Mouse (Mus musculus) spleen, adult 18-20 months (tissue): ENCODE measurements at regions not wholly inside any gene's neighbourhood (a gene's known extent, or its start where the extent isn't known, plus 50 kb on each side); places are given as distances from the start of the nearest gene placed in this dataset.

Experiments used
- DNase-seq, 2 experiments: peaks; one replicate each; pipeline ENCODE4 v3.0.0; 2022; ENCODE audit warnings: mixed read lengths in 2 of 2

DNA sequence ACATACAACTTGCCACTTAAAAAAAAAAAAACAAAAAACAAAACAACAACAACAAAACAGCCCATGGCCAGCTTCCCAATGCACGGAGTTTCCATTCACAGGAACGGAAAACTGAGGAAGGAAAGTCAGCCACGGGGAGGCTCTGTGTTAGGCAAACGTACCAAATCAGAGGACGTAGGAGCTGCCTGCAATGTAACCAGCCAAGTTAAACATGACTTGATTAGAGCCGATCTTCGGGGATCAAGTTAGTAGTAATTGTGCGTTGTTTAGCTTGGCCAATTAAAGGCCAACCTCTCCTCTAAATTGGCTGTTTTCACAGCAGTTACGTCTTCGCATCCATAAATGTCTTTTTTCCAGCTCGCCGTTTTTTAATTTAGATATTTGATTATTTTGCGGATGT, 190.7 kb downstream of the Cd83 start:
- DNase-seq: no peak

DNA sequence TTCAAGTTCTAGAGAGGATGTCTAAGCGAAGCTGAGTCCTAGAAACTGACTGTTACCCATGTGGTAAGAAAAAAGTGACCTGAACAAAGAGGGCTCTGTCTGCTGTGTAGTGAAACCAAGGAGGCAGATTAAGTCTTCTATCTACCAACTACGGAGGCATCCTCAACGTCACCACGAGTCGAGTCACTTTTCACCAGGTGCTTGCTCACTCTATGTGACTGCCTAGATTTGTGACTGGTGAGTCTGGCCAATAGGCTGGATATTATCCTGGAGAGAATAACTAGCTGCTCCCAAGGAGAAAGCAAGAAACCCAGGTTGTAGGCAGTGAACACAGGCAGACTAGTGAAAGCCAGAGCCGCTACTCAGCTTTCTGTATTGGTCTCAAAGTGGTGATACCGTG, 191.2 kb downstream of the Cd83 start:
- no peak for DNase-seq

DNA sequence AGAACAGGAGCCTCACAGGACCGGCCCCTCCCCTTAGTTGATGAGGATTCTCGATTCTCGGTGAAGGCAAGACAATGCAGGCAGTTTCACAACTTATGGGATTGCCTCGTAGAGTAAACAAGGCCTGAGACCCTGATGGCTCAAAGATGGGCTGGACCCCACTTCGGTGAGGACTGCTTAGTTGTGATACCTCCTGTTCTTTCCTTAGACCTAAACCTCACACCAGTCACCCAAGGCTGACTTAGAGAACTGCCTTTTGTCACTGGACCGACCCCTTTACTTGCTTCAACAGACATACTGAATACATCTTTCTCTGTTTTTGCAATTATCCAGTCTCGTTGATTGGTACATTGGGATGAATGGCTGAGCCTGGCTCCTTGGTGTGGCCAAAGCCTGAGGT, 192.1 kb downstream of the Cd83 start:
- DNase-seq: no peak

DNA sequence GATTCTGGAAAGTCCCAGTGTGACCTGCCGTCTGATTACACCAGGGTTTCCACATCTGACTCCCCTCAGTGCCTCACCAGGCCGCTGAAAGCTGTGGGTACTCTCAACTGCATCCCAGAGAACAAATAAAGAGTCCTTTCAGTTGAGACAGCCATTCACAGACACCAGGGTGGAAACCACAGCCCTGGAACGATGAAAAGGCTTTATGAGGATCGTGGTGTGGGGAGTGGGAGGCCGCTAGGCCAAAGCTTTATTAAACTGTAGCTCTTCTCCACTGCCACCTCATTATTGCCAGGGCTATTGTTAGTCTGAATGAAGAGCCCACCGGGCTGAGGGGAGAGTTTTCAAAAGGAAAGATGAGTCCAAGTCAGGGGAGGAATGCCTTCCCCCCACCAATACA, 202.8 kb downstream of the Cd83 start:
- no peak for DNase-seq

DNA sequence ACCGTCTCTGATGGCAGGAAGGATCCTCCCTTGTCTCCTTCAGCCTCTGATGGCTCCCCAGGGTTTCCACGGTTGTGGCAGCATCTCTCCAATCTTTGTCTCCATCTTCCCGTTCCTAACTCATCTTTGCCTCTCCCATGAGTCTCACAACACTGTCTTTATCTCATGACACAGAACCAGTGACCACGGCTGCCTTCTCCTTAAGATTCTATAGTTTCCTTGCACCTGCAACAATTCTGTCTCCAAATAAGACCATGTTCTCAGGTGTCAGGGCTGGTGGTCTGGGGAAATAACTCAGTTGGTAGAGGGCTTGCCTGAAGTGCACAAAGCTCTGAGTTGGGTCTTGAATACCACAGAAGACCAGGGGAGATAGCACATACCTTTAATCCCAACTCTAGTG, 203.8 kb downstream of the Cd83 start:
- no peak for DNase-seq

DNA sequence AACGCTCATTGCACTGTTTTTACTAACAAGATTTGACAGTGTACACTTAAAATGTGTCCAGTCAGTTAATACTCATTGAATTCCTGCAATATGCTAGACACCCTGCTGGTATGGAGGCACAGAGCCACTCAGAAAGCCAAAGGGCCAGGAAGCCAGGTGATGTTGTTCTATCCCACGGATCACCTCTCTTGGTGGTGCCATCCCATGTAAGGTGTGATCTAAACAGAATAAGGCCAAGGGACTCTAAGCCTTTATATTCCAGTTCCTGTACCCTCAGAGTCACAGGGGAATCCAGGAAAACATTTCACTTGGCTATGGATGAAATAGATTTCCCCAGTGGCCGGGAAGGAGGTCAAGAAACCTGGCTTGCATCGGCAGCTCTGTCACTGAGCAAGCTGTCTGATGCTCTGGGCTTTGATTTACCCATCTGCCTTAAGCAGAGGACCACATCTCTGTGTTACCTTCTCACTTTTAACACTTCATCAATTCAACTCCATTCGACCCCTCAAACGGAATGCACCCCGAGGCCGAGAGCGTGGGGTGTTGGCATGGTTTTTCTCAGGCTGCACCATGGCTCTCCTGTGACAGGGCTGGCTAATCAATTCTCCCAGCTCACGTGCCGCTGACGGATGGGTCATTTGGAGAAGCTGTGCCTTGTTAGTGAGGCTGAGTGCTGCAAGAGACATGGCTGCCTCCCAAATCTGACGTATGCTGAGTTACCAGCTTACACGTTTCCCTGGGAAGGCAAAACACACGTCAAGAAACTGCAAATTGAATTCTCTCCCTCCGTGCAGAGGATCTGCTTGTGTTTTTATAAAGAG, 205.9 kb downstream of the Cd83 start:
- no peak for DNase-seq

DNA sequence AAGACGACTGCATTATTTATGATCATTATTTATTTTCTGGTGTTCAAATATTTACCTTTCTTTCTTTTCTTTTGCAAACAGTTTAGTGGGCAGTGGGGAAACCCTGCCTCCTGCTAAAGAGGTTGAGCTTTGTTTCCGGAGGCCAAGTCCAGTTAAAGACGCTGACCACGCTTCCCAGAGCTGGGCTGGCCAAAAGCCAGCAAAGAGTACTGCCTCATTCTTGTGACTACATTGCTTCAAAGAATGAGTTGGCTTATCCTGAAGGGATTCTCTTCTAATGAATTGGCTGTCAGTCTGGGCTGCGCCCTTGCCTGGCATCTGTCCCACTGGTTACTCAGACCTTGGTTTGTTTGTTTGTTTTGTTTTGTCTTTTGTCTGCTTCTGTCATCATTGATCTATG, 207.2 kb downstream of the Cd83 start:
- no peak for DNase-seq

DNA sequence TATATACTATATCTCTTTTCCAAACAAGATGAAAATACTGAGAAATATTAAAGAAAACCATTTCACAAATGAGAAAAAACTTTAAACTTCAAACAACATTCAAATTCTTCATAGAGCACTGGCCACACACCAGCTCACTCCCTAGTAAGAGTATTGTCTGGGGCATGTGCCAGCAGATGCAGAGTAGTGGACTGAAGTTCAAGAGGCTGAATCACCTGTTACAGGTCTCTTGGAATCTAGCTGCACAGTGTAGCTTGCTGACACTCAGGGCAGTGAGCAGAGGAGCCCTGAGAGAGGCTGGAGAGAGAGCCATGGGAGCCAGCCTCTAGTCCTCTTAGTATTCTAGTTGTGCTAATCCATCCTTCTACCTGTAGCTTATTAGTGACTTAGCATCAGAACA, 208.4 kb downstream of the Cd83 start:
- DNase-seq: no peak

DNA sequence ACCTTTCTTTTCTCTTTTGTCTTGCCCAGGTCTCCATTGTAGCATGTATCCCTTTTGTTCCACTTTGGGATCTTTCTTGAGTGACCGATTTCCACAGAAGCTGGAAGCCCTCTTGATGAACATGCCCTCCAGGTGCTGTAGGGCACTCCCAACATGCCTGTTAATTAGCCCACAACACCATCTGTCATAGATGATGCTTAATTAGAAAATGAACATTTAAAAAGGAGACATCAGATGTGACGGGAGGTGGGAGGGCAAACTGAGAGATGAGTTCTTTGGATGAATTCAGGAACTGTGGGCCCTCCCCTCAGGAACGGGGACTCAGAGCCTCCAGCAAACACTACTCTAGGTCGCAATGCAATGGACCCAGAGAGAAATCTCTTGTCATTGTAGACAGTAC, 209.8 kb downstream of the Cd83 start:
- DNase-seq: no peak

DNA sequence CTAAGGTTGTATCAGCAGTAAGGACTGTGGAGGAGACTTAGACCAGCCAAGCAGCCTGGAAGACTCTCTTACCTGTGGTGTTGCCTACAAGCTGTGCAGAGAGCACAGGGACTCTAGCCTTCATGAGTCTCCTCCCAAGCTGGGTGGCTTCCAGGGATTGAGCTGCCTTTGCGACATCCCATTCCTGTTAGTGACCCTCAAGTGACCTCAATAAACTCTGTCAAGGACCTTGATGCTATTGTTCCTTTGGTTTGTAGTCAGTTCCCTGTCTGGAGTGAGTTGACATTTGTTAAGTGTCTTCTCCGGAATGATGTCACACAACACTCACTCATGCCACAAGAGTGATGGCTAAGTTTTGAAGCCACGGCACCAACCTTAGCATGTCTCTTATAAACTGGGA, 211.0 kb downstream of the Cd83 start:
- no peak for DNase-seq

DNA sequence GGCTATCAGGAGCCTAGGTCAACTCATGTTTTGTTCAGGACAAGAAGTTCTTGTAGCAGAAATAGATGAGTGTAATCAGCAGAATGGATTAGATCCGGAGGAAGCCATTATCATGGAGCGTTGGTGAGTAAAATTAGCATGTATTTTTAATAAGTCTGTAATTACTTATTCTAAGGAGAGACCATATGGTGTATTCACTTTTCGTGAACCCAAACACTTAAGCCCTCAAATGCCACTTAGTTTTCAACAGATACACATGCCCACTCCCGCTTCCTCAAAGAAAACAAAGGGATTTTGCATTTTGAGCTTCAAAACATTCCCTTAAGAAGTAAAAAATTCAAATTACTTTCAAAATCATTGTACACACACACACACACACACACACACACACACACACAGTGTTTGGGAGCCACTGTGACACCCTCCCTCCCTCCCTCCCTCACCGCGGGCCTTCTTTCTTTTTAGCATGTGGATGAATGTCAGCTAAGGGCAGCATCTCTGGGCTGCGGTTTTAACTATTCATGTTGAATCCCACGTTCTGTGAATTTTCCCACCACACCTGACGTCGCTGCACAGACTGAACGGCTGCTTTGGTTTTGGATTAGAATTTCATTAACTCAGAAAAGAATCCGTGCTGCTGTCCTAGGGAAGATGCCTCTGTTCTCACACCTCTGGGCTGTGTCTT, 217.4 kb downstream of the Cd83 start:
- DNase-seq: no peak

DNA sequence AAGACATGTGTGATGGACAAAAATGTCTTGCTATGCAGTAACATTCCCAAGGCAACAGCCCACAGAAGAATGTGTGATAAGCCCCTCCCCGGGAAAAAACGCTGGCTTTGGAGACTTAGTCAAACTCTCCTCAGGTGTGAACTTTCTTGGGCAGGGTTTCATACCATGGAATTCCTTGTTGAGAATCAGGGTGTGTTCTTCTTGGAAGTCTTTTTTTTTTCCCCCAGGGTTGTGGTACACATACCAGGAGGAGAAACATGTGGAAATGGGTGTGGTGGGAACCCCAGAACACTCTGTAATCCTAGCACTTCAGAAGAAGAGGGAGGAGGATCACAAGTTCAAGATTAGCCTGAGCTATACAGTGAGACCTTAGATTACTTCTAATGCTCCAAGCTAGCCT, 228.3 kb downstream of the Cd83 start:
- DNase-seq: no peak

DNA sequence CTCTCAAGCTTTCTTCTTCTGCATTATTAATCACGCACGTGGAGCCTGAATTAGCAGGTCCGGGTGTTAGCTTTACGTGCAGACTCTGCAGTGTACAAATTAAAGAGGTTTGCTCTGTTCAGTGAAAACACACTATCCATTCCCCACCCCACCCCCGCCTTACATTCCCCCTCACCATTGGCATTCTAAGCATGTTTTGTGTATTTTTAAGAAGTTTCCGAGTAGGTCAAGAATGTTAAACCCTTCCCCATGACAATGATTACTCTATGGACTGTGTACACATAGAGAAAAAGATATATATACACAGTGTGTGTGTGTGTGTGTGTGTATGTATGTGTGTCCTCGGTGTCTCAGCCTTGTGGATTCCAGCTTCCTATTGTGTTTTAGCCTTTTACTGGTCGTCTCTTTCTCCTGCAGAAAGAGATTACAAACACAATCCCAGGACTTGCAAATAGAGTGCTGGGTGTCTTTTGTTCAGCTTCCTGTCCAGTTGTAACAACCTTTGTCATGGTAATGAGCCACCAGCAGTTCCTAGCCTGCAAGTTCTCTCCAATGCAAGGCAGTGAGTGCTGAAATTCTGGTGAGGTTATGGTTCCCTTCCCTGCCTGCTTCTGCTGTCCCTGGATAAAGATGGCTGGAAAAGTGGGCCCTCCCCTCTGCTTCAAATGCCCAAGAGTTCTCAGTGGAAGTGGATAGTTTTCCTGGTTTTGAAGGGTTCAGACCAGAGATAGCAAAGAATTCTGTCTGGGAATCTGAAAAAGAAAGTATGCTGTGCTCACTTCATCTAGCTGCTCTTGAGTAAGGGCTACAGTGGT, 234.1 kb downstream of the Cd83 start:
- no peak for DNase-seq

DNA sequence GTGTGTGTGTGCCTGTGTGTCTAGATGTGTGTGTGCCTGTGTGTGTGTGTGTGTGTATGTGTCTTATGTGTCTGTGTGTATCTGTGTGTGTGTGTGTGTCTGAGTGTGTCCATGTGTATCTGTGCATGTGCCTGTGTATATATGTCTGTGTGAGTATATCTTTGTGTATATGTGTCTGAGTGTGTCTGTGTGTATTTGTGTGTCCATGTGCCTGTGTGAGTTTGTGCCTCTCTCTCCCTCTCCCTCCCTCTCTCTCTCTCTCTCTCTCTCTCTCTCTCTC, 234.7 kb downstream of the Cd83 start:
- no peak for DNase-seq

DNA sequence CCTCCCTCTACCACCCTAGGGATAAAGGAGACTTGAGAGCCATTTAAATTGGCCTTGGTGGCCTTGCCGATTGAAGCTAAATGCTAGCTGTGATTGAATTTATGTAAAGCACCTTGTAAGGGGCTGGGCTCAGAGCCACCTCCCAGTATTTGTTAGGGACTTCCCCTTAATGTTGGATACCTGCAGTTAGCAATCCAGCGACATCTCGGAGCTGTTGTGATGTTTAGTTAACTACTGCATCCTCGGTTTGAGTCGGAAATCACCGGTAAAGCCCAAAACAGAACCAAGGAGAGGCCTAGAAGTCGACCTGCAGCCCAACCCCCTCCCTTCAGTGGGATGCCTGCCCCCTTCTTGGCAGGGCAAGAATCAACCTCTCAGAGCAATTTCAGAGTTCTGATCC, 236.3 kb downstream of the Cd83 start:
- no peak for DNase-seq

DNA sequence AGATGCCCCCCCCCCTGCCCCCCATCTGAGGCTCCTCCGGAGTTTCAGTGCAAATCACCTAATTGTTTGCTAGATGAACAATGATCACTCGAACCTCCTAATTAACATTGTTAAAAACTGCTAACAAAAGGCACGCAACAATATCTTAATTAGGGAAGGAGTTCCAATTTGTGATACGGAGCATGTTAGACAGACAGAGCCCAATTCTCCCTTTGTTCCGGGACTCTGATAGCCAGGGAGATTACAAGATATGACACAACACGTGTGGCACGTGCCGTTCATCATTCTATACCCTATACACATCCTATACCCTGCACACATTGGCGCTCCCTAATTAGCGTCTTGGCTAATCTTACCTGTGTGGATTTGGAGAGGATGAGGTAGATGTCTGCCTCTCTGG, 237.5 kb downstream of the Cd83 start:
- DNase-seq: no peak

DNA sequence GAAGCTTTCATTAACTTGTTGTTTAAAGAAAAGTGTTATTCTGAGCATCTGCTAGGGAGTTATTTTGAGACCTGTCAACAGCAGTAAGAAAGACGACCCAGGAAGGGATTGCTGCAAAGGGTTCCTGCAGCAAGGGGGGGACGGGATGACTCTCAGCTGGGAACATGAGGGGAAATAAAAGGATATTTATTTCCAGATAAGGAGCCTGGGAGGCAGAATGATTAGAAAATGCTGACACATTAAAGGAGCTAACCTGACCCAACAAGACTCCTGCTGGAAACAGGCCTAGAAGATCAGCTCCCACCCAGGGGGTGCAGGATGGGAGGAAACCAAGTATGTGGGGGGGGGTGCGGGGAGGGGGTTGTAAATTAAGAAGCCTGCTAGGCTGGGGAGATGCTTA, 240.0 kb downstream of the Cd83 start:
- DNase-seq: no peak

DNA sequence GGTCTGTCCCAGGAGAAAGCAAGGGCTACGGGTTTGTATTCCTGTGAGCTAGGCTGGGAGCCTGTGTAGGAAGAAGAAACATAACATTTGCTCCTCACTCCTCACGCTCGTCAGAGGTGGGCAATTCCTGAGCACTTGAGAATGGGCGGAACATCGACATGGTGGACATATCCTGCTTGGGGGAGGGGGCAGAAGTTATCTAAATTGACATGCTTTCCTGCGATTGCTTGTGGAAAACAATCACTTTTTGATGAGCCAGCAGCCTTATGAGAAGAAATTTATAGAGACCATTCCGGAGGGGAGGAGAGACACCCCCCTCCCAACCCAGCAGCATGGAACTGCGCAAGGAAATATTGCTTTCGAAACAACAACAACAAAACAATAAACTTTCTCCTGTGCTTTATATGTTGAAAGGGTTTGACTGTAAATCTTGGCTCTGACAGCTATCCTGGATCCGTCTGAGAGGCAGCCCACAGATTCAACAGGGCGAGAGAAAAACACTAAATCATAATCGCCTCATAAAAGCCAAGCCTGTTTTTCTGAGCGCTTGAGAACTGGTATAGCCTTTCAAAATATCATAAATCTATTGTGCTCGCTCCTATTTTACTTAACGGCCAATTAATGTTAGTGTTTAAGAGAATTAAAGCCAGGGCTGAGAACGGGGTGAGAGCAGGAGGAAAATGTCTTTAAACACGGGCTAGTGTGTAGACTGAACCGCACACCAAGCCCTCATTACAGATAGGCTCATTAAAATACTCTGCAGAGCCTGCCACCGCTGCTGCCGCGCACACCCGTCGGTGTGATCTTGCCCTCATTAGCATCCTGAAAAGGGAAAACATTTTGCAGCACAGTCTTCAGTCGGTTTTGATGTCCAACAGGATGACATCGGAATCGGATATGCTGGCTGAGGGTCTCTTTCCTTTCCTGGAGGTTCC, 242.0 kb downstream of the Cd83 start:
- DNase-seq: peak in 1 of 2 experiments; percentile 7

DNA sequence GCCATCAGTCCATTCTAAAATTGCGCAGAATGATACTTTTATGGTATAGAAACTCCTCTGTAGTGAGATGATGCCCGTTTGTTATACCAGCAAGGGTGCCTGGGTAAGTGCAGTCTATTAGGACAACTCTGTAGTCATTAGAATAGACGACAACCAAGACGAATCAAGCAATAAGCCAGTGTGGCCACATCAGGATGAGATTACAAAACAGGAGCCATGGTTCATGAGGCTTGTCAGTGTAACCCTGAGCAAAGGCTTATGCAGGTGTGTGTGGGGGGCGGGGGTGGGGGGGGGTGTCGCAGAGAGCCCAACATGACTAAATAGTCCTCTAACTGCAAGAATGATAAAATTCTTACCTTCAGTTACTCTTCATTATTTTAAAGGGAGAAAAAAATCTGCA, 243.5 kb downstream of the Cd83 start:
- no peak for DNase-seq

DNA sequence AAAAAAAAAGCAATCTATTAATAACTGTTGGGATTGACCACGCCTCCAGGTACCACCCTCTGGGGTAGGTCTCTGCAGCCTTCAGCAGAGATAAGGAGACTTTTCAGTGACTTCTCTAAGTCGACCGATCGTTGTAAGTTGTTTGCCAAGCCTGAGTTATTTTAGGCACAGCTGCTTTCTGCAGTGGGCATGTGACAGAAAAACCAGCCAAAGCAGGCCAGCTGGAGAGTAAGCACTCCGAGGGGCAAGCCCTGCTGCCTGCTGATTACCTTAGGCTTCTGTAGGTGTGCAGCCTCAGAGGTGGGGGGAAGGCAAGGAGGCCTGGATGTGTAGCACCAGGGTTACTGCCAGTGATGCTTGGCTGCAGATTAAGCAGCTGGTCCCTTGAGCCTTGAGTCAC, 246.0 kb downstream of the Cd83 start:
- DNase-seq: no peak

DNA sequence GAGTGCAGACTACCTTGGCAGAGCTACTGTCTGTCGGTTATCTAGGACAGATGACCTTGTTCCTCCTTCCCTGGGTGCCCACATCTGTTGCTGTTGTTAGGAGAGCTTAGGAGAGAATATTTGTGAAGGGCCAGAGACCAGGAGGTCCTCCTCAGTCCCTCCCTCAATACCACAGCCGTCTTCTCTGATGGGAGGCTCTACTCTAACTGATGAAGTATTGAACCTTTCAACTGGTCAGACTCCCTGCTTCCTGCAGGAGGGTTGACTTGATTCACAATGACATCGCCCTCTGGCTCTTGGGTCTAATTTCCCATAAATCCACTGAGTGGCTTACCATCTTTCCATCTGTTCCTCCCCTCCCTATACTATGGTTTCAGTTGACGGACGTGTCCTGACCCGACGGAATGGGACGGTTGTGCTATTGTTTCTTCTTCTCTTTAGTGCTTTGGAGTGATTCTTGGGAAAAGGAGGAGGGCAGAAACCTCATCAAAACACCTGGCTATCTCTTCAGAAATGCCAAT, 253.3 kb downstream of the Cd83 start:
- no peak for DNase-seq

DNA sequence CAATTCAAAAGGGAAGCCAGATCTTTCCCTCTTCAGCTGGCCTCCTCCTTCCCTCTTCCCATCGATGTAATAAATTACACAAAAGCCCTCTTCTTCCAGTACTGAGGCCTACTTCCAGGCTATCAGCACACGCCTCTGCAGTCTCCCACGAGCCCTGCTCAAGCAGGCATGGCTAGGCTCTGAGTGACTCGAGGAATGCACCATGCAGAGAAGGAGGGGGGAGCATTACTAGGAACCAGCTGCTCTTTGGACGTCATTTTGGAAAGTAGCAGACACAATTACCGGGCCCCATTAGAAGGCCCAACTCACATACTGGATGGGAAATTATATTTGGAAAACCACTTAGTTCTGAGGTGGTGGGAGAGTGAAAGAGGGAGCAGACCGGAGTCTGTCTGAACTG, 253.7 kb downstream of the Cd83 start:
- no peak for DNase-seq

DNA sequence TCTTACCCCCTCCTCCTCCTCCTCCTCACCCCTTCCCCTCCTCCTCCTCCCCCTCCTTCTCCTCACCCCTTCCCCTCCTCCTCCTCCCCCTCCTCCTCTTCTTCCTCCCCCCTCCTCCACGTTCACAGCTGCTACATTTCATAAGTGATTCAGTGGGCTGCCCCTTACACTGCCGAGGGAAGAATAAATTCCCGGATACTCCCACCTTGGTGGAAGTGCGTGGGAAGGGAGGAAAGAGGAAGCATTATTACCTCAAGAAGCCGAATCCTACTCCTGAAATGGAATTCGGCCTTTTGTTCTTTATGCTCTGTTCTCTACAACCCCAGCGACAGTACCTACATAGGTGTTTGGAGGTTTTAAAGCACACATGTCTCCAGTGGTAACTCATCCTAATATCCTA, 256.1 kb downstream of the Cd83 start:
- no peak for DNase-seq
